Mouse (Mus musculus) midbrain, embryonic 16.5 days (tissue): ENCODE data around the gene Tmem86a. TPM values are rescaled to one million over a fixed set of nuclear protein-coding genes. Genes with fewer than 3 reads are reported as not detected.

ENCODE experiments used
- ATAC-seq: fragments of 200-750 bp; cut with Nextera tagmentation; 2 replicates; pipeline ENCODE4 v1.8.0; 2017; ENCODE audit warnings: moderate TSS enrichment
- H3K27ac ChIP-seq: fragments of 300-500 bp; sonication (generic); 2 replicates; pipeline ENCODE4 v1.5.1; 2014; ENCODE audit warnings: mild to moderate bottlenecking, low read length, mixed read lengths
- H3K27me3 ChIP-seq: fragments of 300-500 bp; sonication (generic); 2 replicates; pipeline ENCODE4 v1.6.1; 2014; ENCODE audit warnings: low read depth, low read length, mixed read lengths; ENCODE audit not compliant: control insufficient read depth, insufficient read depth
- H3K36me3 ChIP-seq: fragments of 300-500 bp; sonication (generic); 2 replicates; pipeline ENCODE4 v1.6.1; 2014; ENCODE audit warnings: mild to moderate bottlenecking, low read length, moderate library complexity, mixed read lengths; ENCODE audit not compliant: control insufficient read depth, insufficient read depth
- H3K4me1 ChIP-seq: fragments of 300-500 bp; sonication (generic); 2 replicates; pipeline ENCODE4 v1.6.1; 2014; ENCODE audit warnings: mild to moderate bottlenecking, low read length, mixed read lengths; ENCODE audit not compliant: control insufficient read depth, insufficient read depth
- H3K4me2 ChIP-seq: fragments of 300-500 bp; sonication (generic); 2 replicates; pipeline ENCODE4 v1.6.1; 2014; ENCODE audit warnings: mild to moderate bottlenecking, low read length, mixed read lengths
- H3K4me3 ChIP-seq: fragments of 300-500 bp; sonication (generic); 2 replicates; pipeline ENCODE4 v1.5.1; 2014; ENCODE audit warnings: low read depth, mild to moderate bottlenecking, low read length, moderate library complexity, mixed read lengths
- H3K9ac ChIP-seq: fragments of 300-500 bp; sonication (generic); 2 replicates; pipeline ENCODE4 v1.6.1; 2014; ENCODE audit warnings: low read depth, low read length, mixed read lengths
- H3K9me3 ChIP-seq: fragments of 300-500 bp; sonication (generic); replicated peaks from 2 replicates; pipeline ENCODE4 v1.6.1; 2014; ENCODE audit warnings: mild to moderate bottlenecking, low read length, mixed read lengths; ENCODE audit not compliant: control insufficient read depth, poor library complexity, severe bottlenecking
- WGBS: fragments of 180-500 bp; shearing (Covaris S2); extraction: QIAGEN DNeasy Blood & Tissue Kit; methylation state at CpG from one replicate; pipeline ENCODE4 v1.1.7; 2014; 5-methylcytosine and 5-hydroxymethylcytosine counted together
- polyA plus RNA-seq: library from polyadenylated mRNA; unstranded; fragments of >200 nt; fragmentation: Nextera tagmentation; extraction: Ambion mirVana; gene quantifications from 2 replicates; pipeline ENCODE4 v1.2.1, GENCODE M21; 2015

Gene Tmem86a
- polyA plus RNA-seq, 1 experiment from 2014 or later: 24.1 TPM

GRCm38 (mm10) chr7:47077451-47077850 is 27.1 kb downstream of the Tmem86a start:
- ATAC-seq: no peak
- H3K27ac ChIP-seq: no peak overlapping the region
- peaks cover 26% of the 10 kb centered on the region for H3K36me3 ChIP-seq

GRCm38 (mm10) chr7:47080868-47081267 is 30.5 kb downstream of the Tmem86a start:
- no peak overlapping the region for H3K9ac ChIP-seq
- no peaks in the 10 kb centered on the region for H3K27me3 ChIP-seq
- 75% methylated on average over 3 of the region's 3 CpGs for WGBS
- no peak overlapping the region for H3K27ac ChIP-seq
- ATAC-seq: no peak
- no peaks in the 10 kb centered on the region for H3K4me1 ChIP-seq
- H3K4me3 ChIP-seq: no peak overlapping the region
- H3K4me2 ChIP-seq: no peak overlapping the region
- peaks cover 29% of the 10 kb centered on the region for H3K36me3 ChIP-seq
- no peaks in the 10 kb centered on the region for H3K9me3 ChIP-seq

More at GRCm38 (mm10) chr7:47077451-47077850, 27.1 kb downstream of the Tmem86a start:
- no peaks in the 10 kb centered on the region; the same call in 1 of the 2 replicates for H3K4me1 ChIP-seq
- H3K9me3 ChIP-seq: no peaks in the 10 kb centered on the region
- WGBS: 74% methylated on average over 8 of the region's 8 CpGs
- no peak overlapping the region for H3K9ac ChIP-seq
- no peak overlapping the region for H3K4me3 ChIP-seq
- H3K4me2 ChIP-seq: no peak overlapping the region
- H3K27me3 ChIP-seq: no peaks in the 10 kb centered on the region

- 55% methylated on average over 6 of the region's 6 CpGs for WGBS
Observed at GRCm38 (mm10) chr7:47081277-47081676, 30.9 kb downstream of the Tmem86a start.

GRCm38 (mm10) chr7:47085075-47085474 is 34.7 kb downstream of the Tmem86a start:
- WGBS: 80% methylated on average over 1 of the region's 1 CpGs
- H3K9me3 ChIP-seq: no peaks in the 10 kb centered on the region
- H3K27me3 ChIP-seq: no peaks in the 10 kb centered on the region
- H3K4me3 ChIP-seq: no peak overlapping the region
- no peak overlapping the region for H3K27ac ChIP-seq
- H3K4me2 ChIP-seq: no peak overlapping the region
- peaks cover 29% of the 10 kb centered on the region for H3K36me3 ChIP-seq
- no peaks in the 10 kb centered on the region for H3K4me1 ChIP-seq
- ATAC-seq: no peak
- no peak overlapping the region for H3K9ac ChIP-seq

More at GRCm38 (mm10) chr7:47081277-47081676, 30.9 kb downstream of the Tmem86a start:
- H3K4me3 ChIP-seq: no peak overlapping the region
- H3K4me2 ChIP-seq: no peak overlapping the region
- H3K9me3 ChIP-seq: no peaks in the 10 kb centered on the region
- H3K27ac ChIP-seq: no peak overlapping the region
- ATAC-seq: no peak
- no peak overlapping the region for H3K9ac ChIP-seq
- no peaks in the 10 kb centered on the region for H3K27me3 ChIP-seq
- H3K4me1 ChIP-seq: no peaks in the 10 kb centered on the region
- peaks cover 28% of the 10 kb centered on the region for H3K36me3 ChIP-seq

GRCm38 (mm10) chr7:47093935-47094334 is 43.5 kb downstream of the Tmem86a start:
- no peak for ATAC-seq
- Histone ChIP-seq H3K27ac (no peak overlapping the region), H3K36me3 (peaks cover 18% of the 10 kb centered on the region), H3K9me3 (no peaks in the 10 kb centered on the region), H3K9ac (no peak overlapping the region), H3K4me2 (no peak overlapping the region), H3K4me1 (no peaks in the 10 kb centered on the region), H3K4me3 (no peak overlapping the region), H3K27me3 (no peaks in the 10 kb centered on the region)
- 85% methylated on average over 5 of the region's 5 CpGs for WGBS

GRCm38 (mm10) chr7:47094969-47095368 is 44.6 kb downstream of the Tmem86a start:
- WGBS: 74% methylated on average over 2 of the region's 2 CpGs
- Histone ChIP-seq H3K27ac (no peak overlapping the region), H3K4me3 (no peak overlapping the region), H3K4me1 (no peaks in the 10 kb centered on the region), H3K4me2 (no peak overlapping the region), H3K36me3 (peaks cover 9% of the 10 kb centered on the region; the same call in 1 of the 2 replicates), H3K9ac (no peak overlapping the region), H3K9me3 (no peaks in the 10 kb centered on the region), H3K27me3 (no peaks in the 10 kb centered on the region)
- ATAC-seq: no peak

- no peak overlapping the region for H3K9ac ChIP-seq
- no peaks in the 10 kb centered on the region for H3K9me3 ChIP-seq
- H3K27ac ChIP-seq: no peak overlapping the region
- no peak overlapping the region for H3K4me2 ChIP-seq
- ATAC-seq: no peak
- no peaks in the 10 kb centered on the region for H3K4me1 ChIP-seq
- no peak overlapping the region for H3K4me3 ChIP-seq
- H3K27me3 ChIP-seq: no peaks in the 10 kb centered on the region
- H3K36me3 ChIP-seq: peaks cover 9% of the 10 kb centered on the region; the same call in 1 of the 2 replicates
- WGBS: 63% methylated on average over 7 of the region's 7 CpGs
Observed at GRCm38 (mm10) chr7:47098044-47098443, 47.6 kb downstream of the Tmem86a start.

GRCm38 (mm10) chr7:47099306-47099705 is 48.9 kb downstream of the Tmem86a start:
- H3K36me3 ChIP-seq: peaks cover 7% of the 10 kb centered on the region; the same call in 1 of the 2 replicates

GRCm38 (mm10) chr7:47100615-47101014 is 50.2 kb downstream of the Tmem86a start:
- no peaks in the 10 kb centered on the region for H3K9me3 ChIP-seq
- no peaks in the 10 kb centered on the region for H3K4me1 ChIP-seq
- H3K27me3 ChIP-seq: no peaks in the 10 kb centered on the region
- 67% methylated on average over 6 of the region's 6 CpGs for WGBS
- no peak for ATAC-seq
- H3K4me2 ChIP-seq: no peak overlapping the region
- H3K4me3 ChIP-seq: no peak overlapping the region
- H3K9ac ChIP-seq: no peak overlapping the region
- H3K27ac ChIP-seq: no peak overlapping the region
- H3K36me3 ChIP-seq: peaks cover 8% of the 10 kb centered on the region; the same call in 1 of the 2 replicates

More at GRCm38 (mm10) chr7:47099306-47099705, 48.9 kb downstream of the Tmem86a start:
- Histone ChIP-seq H3K27me3 (no peaks in the 10 kb centered on the region), H3K9me3 (no peaks in the 10 kb centered on the region), H3K27ac (no peak overlapping the region), H3K4me2 (no peak overlapping the region), H3K4me1 (no peaks in the 10 kb centered on the region), H3K9ac (no peak overlapping the region), H3K4me3 (no peak overlapping the region)
- no peak for ATAC-seq
- WGBS: 84% methylated on average over 7 of the region's 7 CpGs
